Mouse (Mus musculus) bone marrow, adult 2 months (tissue): ENCODE data around the gene Olfr981.

Source experiments
- CTCF ChIP-seq: fragments of 200-500 bp; IDR thresholded peaks from 2 replicates; pipeline ENCODE4 v1.5.1; 2011; ENCODE audit warnings: low read length, control low read depth; ENCODE audit not compliant: control insufficient read depth, insufficient read depth
- POLR2A ChIP-seq: fragments of 200-500 bp; IDR thresholded peaks from 2 replicates; pipeline ENCODE4 v1.6.1; 2011; ENCODE audit warnings: low read depth, mild to moderate bottlenecking, control low read depth, low read length, borderline replicate concordance; ENCODE audit not compliant: control insufficient read depth

GRCm38 (mm10) chr9:40009482-40009881, 11.8 kb upstream of the Olfr981 start, which contains the start of gene Olfr980:
- no peak for TF ChIP-seq POLR2A
- no peak for TF ChIP-seq CTCF
